Mouse (Mus musculus) thymus, adult 2 months (tissue): ENCODE measurements around the gene Olfr1341.

Experiments used
- CTCF ChIP-seq: fragments of 200-500 bp; IDR thresholded peaks from 2 replicates; pipeline ENCODE4 v1.5.1; 2012; ENCODE audit warnings: mild to moderate bottlenecking, control low read depth, low read length, moderate library complexity, borderline replicate concordance; ENCODE audit not compliant: control insufficient read depth, poor library complexity, insufficient read depth; ENCODE audit errors: extremely low read depth
- POLR2A ChIP-seq: fragments of 200-500 bp; IDR thresholded peaks from 2 replicates; pipeline ENCODE4 v1.6.1; 2012; ENCODE audit warnings: mild to moderate bottlenecking, low read length, control low read depth, moderate library complexity; ENCODE audit not compliant: control insufficient read depth, poor library complexity, insufficient read depth; ENCODE audit errors: extremely low read depth

- TF ChIP-seq CTCF (no peak), POLR2A (no peak)
Measured at GRCm38 (mm10) chr4:118741881-118742280, 38.6 kb downstream of the Olfr1341 start.
